Mouse (Mus musculus): ENCODE results near the gene Gm4792. TPM values are rescaled to one million over a fixed set of nuclear protein-coding genes. Genes with fewer than 3 reads are reported as not detected.

Gene Gm4792
- not detected in 2 replicates for polyA plus RNA-seq (2012; rRNA removed; ENCODE audit: low replicate concordance)

DNA sequence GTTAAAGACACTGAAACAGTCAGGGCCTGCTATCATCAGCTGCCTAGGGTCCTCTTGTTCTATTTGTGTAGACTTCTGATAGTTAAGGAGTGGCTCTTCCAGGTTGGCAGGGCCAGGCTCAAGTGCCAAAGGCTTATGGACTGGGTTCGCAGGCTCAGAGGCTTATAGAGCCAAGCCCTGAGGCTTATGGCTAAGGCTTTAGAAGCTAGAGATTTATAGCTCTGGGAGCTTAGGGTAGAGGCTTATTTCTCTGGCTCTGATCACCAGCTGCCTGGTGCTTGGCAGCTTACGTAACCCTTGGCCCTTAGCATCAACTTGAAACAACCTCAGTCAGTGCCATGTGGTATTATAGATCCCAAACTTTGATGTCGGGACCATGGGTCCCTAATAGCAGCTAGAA lies at the start of gene Gm4792:
TSS of gene Gm4792 (minus strand) at position 233 of the 400 bp plus-strand sequence.

DNA sequence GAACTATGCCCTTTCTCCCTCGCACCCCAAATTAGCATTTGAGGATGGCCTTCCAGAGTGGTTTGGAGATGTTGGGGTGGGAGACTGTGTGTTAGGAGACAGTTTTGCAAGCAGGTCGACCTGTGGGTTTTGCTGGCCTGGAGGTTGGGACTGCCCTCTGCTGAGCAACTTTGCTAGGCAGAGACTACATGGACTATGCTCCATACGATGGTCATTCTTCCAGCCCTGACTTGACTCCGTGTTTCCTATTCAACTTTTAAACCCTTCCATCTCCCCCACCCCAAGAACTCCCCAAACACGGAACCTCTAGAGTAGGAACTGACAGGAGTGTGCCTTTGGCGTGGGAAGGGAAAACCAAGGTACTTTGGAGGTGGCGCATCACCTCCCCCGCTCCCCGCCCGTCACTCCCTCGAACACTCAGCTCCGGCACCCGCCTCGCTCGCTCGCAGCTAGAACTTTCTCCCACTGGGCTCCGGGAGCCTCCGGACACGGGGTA lies 13.1 kb upstream of the Gm4792 start, which contains the start of gene Tmcc3:
TSS of gene Tmcc3 (plus strand) at position 439 of the 496 bp plus-strand sequence.

Other genes with a start within 250 kb of the Gm4792 start
- 5.5 and 8.4 TPM in 2 replicates for gene Nr2c1, start 150.7 kb downstream of the Gm4792 start, polyA plus RNA-seq (2012; rRNA removed; ENCODE audit: low replicate concordance)
- gene Ndufa12, start 100.0 kb downstream of the Gm4792 start, polyA plus RNA-seq (2012; rRNA removed; ENCODE audit: low replicate concordance), result 94.6 and 126 TPM in 2 replicates
- 29.4 and 59.8 TPM in 2 replicates for gene Tmcc3, start 13.2 kb upstream of the Gm4792 start, polyA plus RNA-seq (2012; rRNA removed; ENCODE audit: low replicate concordance)